Mouse (Mus musculus): ENCODE results near the gene Lama2.
"Not testable (repeated sequence)": the region's sequence is repeated elsewhere in the genome, so short reads cannot be mapped to it uniquely, and the experiment has no call there.

- TF ChIP-seq CTCF (IDR thresholded peaks at IDR 0.05; ENCODE audit: low read depth, low read length); POLR2A (IDR thresholded peaks at IDR 0.05; ENCODE audit: insufficient read depth, low read length): not testable (repeated sequence)
Measured at GRCm38 (mm10) chr10:26938464-26938863, 681.1 kb downstream of the Lama2 start.

All from ES-Bruce4 (cell line).